Mouse (Mus musculus) forebrain, embryonic 11.5 days (tissue): ENCODE results near the gene Fdxacb1. TPM values are rescaled to one million over a fixed set of nuclear protein-coding genes. Genes with fewer than 3 reads are reported as not detected.
A peak's percentile ranks its signal among the peaks of the same experiment; 100 is the strongest.

Source experiments
- ATAC-seq: fragments of 200-750 bp; cut with Nextera tagmentation; replicated peaks from 2 replicates; pipeline ENCODE4 v1.8.0; 2017; ENCODE audit warnings: moderate TSS enrichment; ENCODE audit not compliant: low FRiP score
- DNase-seq: peaks from one replicate; pipeline ENCODE4 v3.0.0-alpha.2; 2017; ENCODE audit warnings: low spot score
- H3K27ac ChIP-seq: fragments of 300-500 bp; sonication (generic); 2 replicates; pipeline ENCODE4 v1.5.1; 2014; ENCODE audit warnings: low read depth, low read length
- H3K27me3 ChIP-seq: fragments of 300-500 bp; sonication (generic); 2 replicates; pipeline ENCODE4 v1.6.1; 2014; ENCODE audit warnings: mild to moderate bottlenecking, low read length, mixed read lengths; ENCODE audit not compliant: control insufficient read depth, insufficient read depth
- H3K36me3 ChIP-seq: fragments of 300-500 bp; sonication (generic); 2 replicates; pipeline ENCODE4 v1.6.1; 2014; ENCODE audit warnings: mild to moderate bottlenecking, low read length, moderate library complexity, mixed read lengths; ENCODE audit not compliant: control insufficient read depth, insufficient read depth
- H3K4me1 ChIP-seq: fragments of 300-500 bp; sonication (generic); replicated peaks from 2 replicates; pipeline ENCODE4 v1.6.1; 2014; ENCODE audit warnings: low read length, mixed read lengths; ENCODE audit not compliant: control insufficient read depth, insufficient read depth
- H3K4me2 ChIP-seq: fragments of 300-500 bp; sonication (generic); 2 replicates; pipeline ENCODE4 v1.6.1; 2014; ENCODE audit warnings: low read depth, mild to moderate bottlenecking, low read length, moderate library complexity, mixed read lengths; ENCODE audit not compliant: severe bottlenecking
- H3K4me3 ChIP-seq: fragments of 300-500 bp; sonication (generic); 2 replicates; pipeline ENCODE4 v1.5.1; 2014; ENCODE audit warnings: low read depth, low read length
- H3K9ac ChIP-seq: fragments of 300-500 bp; sonication (generic); 2 replicates; pipeline ENCODE4 v1.6.1; 2014; ENCODE audit warnings: low read length
- H3K9me3 ChIP-seq: fragments of 300-500 bp; sonication (generic); 2 replicates; pipeline ENCODE4 v1.6.1; 2016; ENCODE audit warnings: low read length, mixed read lengths; ENCODE audit not compliant: control insufficient read depth
- WGBS: fragments of 180-500 bp; shearing (Covaris S2); extraction: QIAGEN DNeasy Blood & Tissue Kit; methylation state at CpG from one replicate; pipeline ENCODE4 v1.1.7; 2014; 5-methylcytosine and 5-hydroxymethylcytosine counted together
- polyA plus RNA-seq: library from polyadenylated mRNA; unstranded; fragments of >200 nt; fragmentation: Nextera tagmentation; extraction: Ambion mirVana; gene quantifications from 2 replicates; pipeline ENCODE4 v1.2.1, GENCODE M21; 2014

The Fdxacb1 gene
- polyA plus RNA-seq, 1 experiment from 2014 or later, result 12.6 TPM

DNA sequence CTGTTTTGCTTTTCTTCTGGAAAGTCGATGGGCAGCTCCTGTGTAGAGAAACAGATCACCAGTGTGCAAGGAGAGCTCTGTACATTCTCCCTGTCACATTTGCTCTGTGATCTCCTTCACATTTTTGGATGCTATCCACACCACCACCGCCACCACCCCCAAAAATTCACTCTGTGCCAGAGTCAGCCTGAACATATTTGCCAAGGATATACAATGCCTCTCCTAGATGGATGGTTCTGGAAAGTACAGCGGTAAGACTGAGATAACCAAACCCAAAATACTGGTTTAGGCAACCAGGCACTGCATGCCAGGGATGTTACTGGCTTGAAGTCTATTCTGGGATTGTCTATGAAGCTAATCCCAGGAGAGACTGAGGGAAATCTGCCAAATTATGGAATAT is 25.8 kb upstream of the Fdxacb1 start:
- DNase-seq (no peak), ATAC-seq (no peak)
- Histone ChIP-seq H3K9ac (no peak overlapping the region), H3K4me1 (0 out of 2 replicates have a peak, but pooled peaks cover 4% of the 10 kb centered on the region), H3K36me3 (no peaks in the 10 kb centered on the region), H3K27me3 (0 out of 2 replicates have a peak, but pooled peaks cover 3% of the 10 kb centered on the region), H3K9me3 (no peaks in the 10 kb centered on the region), H3K4me3 (no peak overlapping the region), H3K4me2 (no peak overlapping the region), H3K27ac (no peak overlapping the region)
- 83% methylated on average over 3 of the region's 3 CpGs for whole genome bisulfite sequencing

- ATAC-seq (no peak), DNase-seq (no peak)
- H3K9ac ChIP-seq, result no peak overlapping the region
- no peaks in the 10 kb centered on the region for H3K36me3 ChIP-seq
- H3K4me1 ChIP-seq, result 0 out of 2 replicates have a peak, but pooled peaks cover 4% of the 10 kb centered on the region
- no peaks in the 10 kb centered on the region for H3K9me3 ChIP-seq
- H3K4me3 ChIP-seq, result no peak overlapping the region
- H3K27me3 ChIP-seq, result 0 out of 2 replicates have a peak, but pooled peaks cover 3% of the 10 kb centered on the region
- H3K27ac ChIP-seq, result no peak overlapping the region
- 80% methylated on average over 2 of the region's 2 CpGs for WGBS
- no peak overlapping the region for H3K4me2 ChIP-seq
These were observed 25.3 kb upstream of the Fdxacb1 start for GRCm38 (mm10) chr9:50742744-50743143.

- Histone ChIP-seq H3K27ac (no peak overlapping the region), H3K4me3 (peak overlapping the region; percentile 30), H3K4me1 (0 out of 2 replicates have a peak, but pooled peaks cover 2% of the 10 kb centered on the region), H3K9me3 (no peaks in the 10 kb centered on the region), H3K9ac (peak overlapping the region; percentile 41; the same call in 1 of the 2 replicates), H3K27me3 (0 out of 2 replicates have a peak, but pooled peaks cover 3% of the 10 kb centered on the region), H3K4me2 (peak overlapping the region; percentile 62), H3K36me3 (no peaks in the 10 kb centered on the region)
- no peak for ATAC-seq
- 15% methylated on average over 7 of the region's 7 CpGs for WGBS
- DNase-seq, result no peak
These were observed 22.2 kb upstream of the Fdxacb1 start for GRCm38 (mm10) chr9:50745806-50746205.

GRCm38 (mm10) chr9:50746214-50746677 is 21.8 kb upstream of the Fdxacb1 start, which contains the start of gene 2310030G06Rik:
Gene 2310030G06Rik, minus strand, starts transcription at chr9:50746536.
- no peaks in the 10 kb centered on the region for H3K36me3 ChIP-seq
- H3K27me3 ChIP-seq, result 0 out of 2 replicates have a peak, but pooled peaks cover 3% of the 10 kb centered on the region
- ATAC-seq (no peak), DNase-seq (no peak)
- WGBS, result 1% methylated on average over 19 of the region's 19 CpGs
- peak within 1 kb of the TSS; percentile 30 for H3K4me3 ChIP-seq
- 0 out of 2 replicates have a peak, but pooled peaks cover 2% of the 10 kb centered on the region for H3K4me1 ChIP-seq
- H3K27ac ChIP-seq, result no peak within 1 kb of the TSS
- peak within 1 kb of the TSS; percentile 41; the same call in 1 of the 2 replicates for H3K9ac ChIP-seq
- H3K9me3 ChIP-seq, result no peaks in the 10 kb centered on the region
- H3K4me2 ChIP-seq, result peak within 1 kb of the TSS; percentile 62

DNA sequence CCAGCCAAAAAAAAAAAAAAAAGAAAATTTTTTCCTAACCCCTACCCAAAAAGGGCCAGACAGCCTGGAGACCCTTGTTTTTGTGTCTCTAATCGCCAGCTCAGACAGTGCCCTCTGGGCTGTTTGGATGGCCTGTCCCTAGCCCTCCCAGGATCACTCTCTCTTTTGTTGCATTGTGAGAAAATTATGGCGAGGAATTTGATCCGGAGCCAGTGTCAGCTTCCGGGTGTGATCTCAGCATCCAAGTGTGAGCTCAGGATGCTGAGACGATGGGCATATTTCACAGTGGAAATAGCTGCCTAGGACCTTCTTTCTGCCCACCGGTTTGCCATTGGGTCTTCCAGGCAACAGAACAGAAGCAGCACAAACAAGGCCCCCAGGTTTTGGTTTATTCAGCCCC is 17.3 kb upstream of the Fdxacb1 start:
- Histone ChIP-seq H3K27me3 (0 out of 2 replicates have a peak, but pooled peaks cover 3% of the 10 kb centered on the region), H3K9me3 (no peaks in the 10 kb centered on the region), H3K27ac (no peak overlapping the region), H3K4me3 (no peak overlapping the region), H3K4me1 (0 out of 2 replicates have a peak, but pooled peaks cover 2% of the 10 kb centered on the region), H3K36me3 (no peaks in the 10 kb centered on the region), H3K9ac (no peak overlapping the region), H3K4me2 (no peak overlapping the region)
- whole genome bisulfite sequencing, result 77% methylated on average over 6 of the region's 6 CpGs
- ATAC-seq (no peak), DNase-seq (no peak)

- WGBS, result 84% methylated on average over 22 of the region's 22 CpGs
- Histone ChIP-seq H3K4me2 (no peak within 1 kb of the TSS), H3K9me3 (no peaks in the 10 kb centered on the region), H3K9ac (no peak within 1 kb of the TSS), H3K36me3 (no peaks in the 10 kb centered on the region), H3K27ac (no peak within 1 kb of the TSS), H3K4me3 (no peak within 1 kb of the TSS), H3K27me3 (0 out of 2 replicates have a peak, but pooled peaks cover 3% of the 10 kb centered on the region), H3K4me1 (0 out of 2 replicates have a peak, but pooled peaks cover 2% of the 10 kb centered on the region)
- DNase-seq, result no peak
- no peak for ATAC-seq
These were observed 16.7 kb upstream of the Fdxacb1 start, which contains the start of gene Cryab for GRCm38 (mm10) chr9:50751323-50751722. Gene Cryab, plus strand, starts transcription at chr9:50751325.

GRCm38 (mm10) chr9:50752054-50752602 is 15.9 kb upstream of the Fdxacb1 start, which contains the start of gene Hspb2:
Gene Hspb2, minus strand, starts transcription at chr9:50752354.
- DNase-seq, result no peak
- Histone ChIP-seq H3K9me3 (no peaks in the 10 kb centered on the region), H3K27ac (no peak within 1 kb of the TSS), H3K4me1 (no peaks in the 10 kb centered on the region), H3K4me2 (no peak within 1 kb of the TSS), H3K9ac (no peak within 1 kb of the TSS), H3K4me3 (no peak within 1 kb of the TSS), H3K36me3 (no peaks in the 10 kb centered on the region), H3K27me3 (no peaks in the 10 kb centered on the region)
- 71% methylated on average over 14 of the region's 14 CpGs for WGBS
- no peak for ATAC-seq

DNA sequence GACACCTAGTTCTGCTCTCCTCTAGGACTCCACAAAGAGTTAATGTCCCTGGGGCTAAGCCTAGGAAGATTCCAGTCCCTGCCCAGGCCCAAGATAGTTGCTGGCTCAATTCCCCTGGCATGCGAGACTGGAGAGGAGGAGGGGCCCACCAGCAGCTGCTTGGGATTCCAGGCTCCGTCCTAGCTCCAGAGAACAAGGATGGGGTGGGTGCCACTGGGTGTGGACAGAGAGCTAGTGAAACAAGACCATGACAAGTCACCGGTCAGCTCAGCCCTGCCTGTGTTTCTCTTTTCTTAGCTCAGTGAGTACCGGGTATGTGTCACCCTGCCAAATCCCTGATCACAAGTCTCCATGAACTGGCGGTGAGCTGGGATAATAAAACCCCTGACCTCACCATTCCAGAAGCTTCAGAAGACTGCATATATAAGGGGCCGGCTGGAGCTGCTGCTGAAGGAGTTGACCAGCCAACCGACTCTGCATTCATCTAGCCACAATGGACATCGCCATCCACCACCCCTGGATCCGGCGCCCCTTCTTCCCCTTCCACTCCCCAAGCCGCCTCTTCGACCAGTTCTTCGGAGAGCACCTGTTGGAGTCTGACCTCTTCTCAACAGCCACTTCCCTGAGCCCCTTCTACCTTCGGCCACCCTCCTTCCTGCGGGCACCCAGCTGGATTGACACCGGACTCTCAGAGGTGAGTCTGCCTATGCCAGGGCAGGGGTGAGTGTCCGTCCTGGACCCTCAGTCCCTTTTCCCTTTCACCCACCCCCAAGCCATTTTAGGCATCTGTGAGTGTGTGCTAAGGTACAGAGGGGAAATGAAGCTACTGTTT is 15.0 kb upstream of the Fdxacb1 start:
- H3K4me1 ChIP-seq, result no peaks in the 10 kb centered on the region
- H3K9me3 ChIP-seq, result no peaks in the 10 kb centered on the region
- no peaks in the 10 kb centered on the region for H3K27me3 ChIP-seq
- no peak overlapping the region for H3K9ac ChIP-seq
- H3K4me3 ChIP-seq, result no peak overlapping the region
- H3K36me3 ChIP-seq, result no peaks in the 10 kb centered on the region
- no peak overlapping the region for H3K4me2 ChIP-seq
- 81% methylated on average over 17 of the region's 17 CpGs for WGBS
- no peak overlapping the region for H3K27ac ChIP-seq
- DNase-seq (no peak), ATAC-seq (no peak)
